Mouse (Mus musculus): ENCODE measurements around the gene Krtap5-2. TPM values are rescaled to one million over a fixed set of nuclear protein-coding genes. Genes with fewer than 3 reads are reported as not detected.
"Not testable (repeated sequence)": the region's sequence is repeated elsewhere in the genome, so short reads cannot be mapped to it uniquely, and the experiment has no call there.

The Krtap5-2 gene
- polyA plus RNA-seq, 1 experiment from 2014 or later: not detected

- no peak for ATAC-seq
- Histone ChIP-seq H3K27ac (ENCODE audit: low read length) (no peak overlapping the region), H3K36me3 (ENCODE audit: control insufficient read depth, insufficient read depth) (no peaks in the 10 kb centered on the region), H3K27me3 (replicated peaks; ENCODE audit: control insufficient read depth, insufficient read depth, low read length) (no peaks in the 10 kb centered on the region), H3K9me3 (ENCODE audit: control insufficient read depth, low read length) (no peaks in the 10 kb centered on the region), H3K4me2 (ENCODE audit: low read length) (no peak overlapping the region), H3K4me3 (replicated peaks; ENCODE audit: low read length) (no peak overlapping the region), H3K4me1 (replicated peaks; ENCODE audit: control insufficient read depth, insufficient read depth, low read length) (no peaks in the 10 kb centered on the region), H3K9ac (replicated peaks; ENCODE audit: low read depth, low read length) (no peak overlapping the region)
- 47% methylated on average over 1 of the region's 1 CpGs for WGBS
Measured at GRCm38 (mm10) chr7:142181021-142181420, 5.2 kb upstream of the Krtap5-2 start.

DNA sequence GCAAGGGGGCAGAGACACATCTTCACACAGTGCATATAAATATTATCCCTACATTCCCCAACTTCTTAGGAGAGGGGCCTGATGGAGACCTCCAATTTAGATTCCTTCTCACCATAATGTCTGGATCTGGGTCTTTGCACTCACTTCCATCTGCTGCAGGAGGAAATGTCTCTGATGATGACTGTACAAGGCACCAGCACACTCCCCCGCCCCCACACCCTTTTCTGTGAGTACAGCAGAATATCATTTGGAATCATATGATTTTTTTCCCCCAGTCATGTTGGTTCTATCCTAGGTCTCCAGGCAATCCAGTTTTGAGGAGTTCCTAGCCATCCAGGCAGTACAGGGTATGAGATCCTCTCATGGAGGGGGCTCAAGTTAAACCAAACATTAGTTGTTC is 2.9 kb upstream of the Krtap5-2 start:
- Histone ChIP-seq H3K27me3 (replicated peaks; ENCODE audit: control insufficient read depth, insufficient read depth, low read length) (no peaks in the 10 kb centered on the region), H3K4me3 (replicated peaks; ENCODE audit: low read length) (no peak overlapping the region), H3K9me3 (ENCODE audit: control insufficient read depth, low read length) (no peaks in the 10 kb centered on the region), H3K4me2 (ENCODE audit: low read length) (no peak overlapping the region), H3K36me3 (ENCODE audit: control insufficient read depth, insufficient read depth) (no peaks in the 10 kb centered on the region), H3K9ac (replicated peaks; ENCODE audit: low read depth, low read length) (no peak overlapping the region), H3K27ac (ENCODE audit: low read length) (no peak overlapping the region), H3K4me1 (replicated peaks; ENCODE audit: control insufficient read depth, insufficient read depth, low read length) (no peaks in the 10 kb centered on the region)
- WGBS: 79% methylated on average over 1 of the region's 1 CpGs
- ATAC-seq: no peak

DNA sequence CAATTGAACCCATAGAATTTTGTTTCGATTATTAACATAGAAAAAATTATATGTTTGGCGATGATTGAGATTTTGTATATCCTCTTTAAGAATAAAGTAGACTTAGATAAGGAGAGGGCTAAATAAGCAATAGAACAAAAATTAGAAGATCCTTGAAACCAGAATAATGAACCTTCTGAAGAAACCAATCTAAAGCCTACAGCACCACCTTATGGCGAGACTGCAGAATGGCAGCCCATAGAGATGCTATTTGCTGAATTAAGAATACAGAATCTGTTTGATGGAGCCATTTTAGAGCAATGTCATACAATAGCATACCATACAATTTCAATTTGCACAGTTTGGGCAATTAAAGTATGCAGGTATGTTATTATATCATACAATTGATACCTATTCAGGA is 6.0 kb downstream of the Krtap5-2 start:
- Histone ChIP-seq H3K9ac (replicated peaks; ENCODE audit: low read depth, low read length) (no peak overlapping the region), H3K36me3 (ENCODE audit: control insufficient read depth, insufficient read depth) (no peaks in the 10 kb centered on the region), H3K27me3 (replicated peaks; ENCODE audit: control insufficient read depth, insufficient read depth, low read length) (no peaks in the 10 kb centered on the region), H3K9me3 (ENCODE audit: control insufficient read depth, low read length) (no peaks in the 10 kb centered on the region), H3K4me3 (replicated peaks; ENCODE audit: low read length) (no peak overlapping the region), H3K4me1 (replicated peaks; ENCODE audit: control insufficient read depth, insufficient read depth, low read length) (no peaks in the 10 kb centered on the region), H3K27ac (ENCODE audit: low read length) (no peak overlapping the region), H3K4me2 (ENCODE audit: low read length) (no peak overlapping the region)
- 51% methylated on average over 3 of the region's 3 CpGs for WGBS
- no peak for ATAC-seq

DNA sequence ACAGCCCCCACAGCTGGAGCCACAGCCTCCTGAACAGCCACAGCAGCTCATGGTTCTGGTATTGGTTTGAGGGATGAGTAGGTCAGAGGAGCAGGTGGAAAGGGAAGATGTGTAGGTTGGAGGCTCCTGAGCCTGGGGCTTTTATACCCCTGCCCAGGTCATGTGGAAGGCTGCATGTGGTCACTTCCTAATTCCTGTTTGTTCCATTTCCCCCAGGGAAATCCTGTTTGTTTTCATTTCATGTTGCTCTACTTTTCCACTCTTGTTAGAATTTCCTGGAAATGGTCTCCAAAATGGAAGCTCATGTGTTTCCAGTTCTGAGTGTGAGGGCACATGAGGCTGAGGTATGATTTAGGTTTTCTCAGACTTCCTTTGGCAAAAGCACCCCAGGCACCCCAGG is 10.2 kb downstream of the Krtap5-2 start, which contains the start of gene Gm4553:
Gene Gm4553, minus strand, starts transcription at position 101 of the 400 bp plus-strand sequence.
- not testable (repeated sequence) for H3K9me3 ChIP-seq (ENCODE audit: control insufficient read depth, low read length); H3K27me3 ChIP-seq (replicated peaks; ENCODE audit: control insufficient read depth, insufficient read depth, low read length); ATAC-seq; H3K9ac ChIP-seq (replicated peaks; ENCODE audit: low read depth, low read length); H3K4me1 ChIP-seq (replicated peaks; ENCODE audit: control insufficient read depth, insufficient read depth, low read length); H3K36me3 ChIP-seq (ENCODE audit: control insufficient read depth, insufficient read depth); H3K27ac ChIP-seq (ENCODE audit: low read length); H3K4me2 ChIP-seq (ENCODE audit: low read length); H3K4me3 ChIP-seq (replicated peaks; ENCODE audit: low read length)

DNA sequence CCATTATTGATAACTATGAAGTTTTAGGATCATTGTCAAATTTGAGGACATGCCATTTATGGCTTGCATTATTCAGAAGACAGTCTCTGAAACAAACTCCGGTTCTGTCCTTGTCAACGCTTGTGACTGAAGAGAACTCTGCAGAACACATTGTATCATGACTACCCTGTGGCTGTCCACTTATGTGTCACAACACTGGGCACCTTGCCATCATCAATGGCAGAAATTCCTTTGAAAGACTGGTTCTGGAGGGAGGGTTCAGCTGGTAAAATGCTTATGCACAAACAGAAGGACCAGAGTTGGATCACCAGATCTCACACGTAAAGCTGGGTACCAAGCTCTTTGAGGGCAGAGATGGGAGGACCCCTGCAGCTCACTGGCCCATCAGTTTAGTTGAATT is 16.4 kb downstream of the Krtap5-2 start:
- WGBS: 95% methylated on average over 3 of the region's 3 CpGs
- H3K9me3 ChIP-seq (ENCODE audit: control insufficient read depth, low read length): no peaks in the 10 kb centered on the region
- no peaks in the 10 kb centered on the region for H3K36me3 ChIP-seq (ENCODE audit: control insufficient read depth, insufficient read depth)
- ATAC-seq: no peak
- no peak overlapping the region for H3K4me2 ChIP-seq (ENCODE audit: low read length)
- H3K9ac ChIP-seq (replicated peaks; ENCODE audit: low read depth, low read length): no peak overlapping the region
- H3K27ac ChIP-seq (ENCODE audit: low read length): no peak overlapping the region
- H3K4me1 ChIP-seq (replicated peaks; ENCODE audit: control insufficient read depth, insufficient read depth, low read length): no peaks in the 10 kb centered on the region
- no peak overlapping the region for H3K4me3 ChIP-seq (replicated peaks; ENCODE audit: low read length)
- H3K27me3 ChIP-seq (replicated peaks; ENCODE audit: control insufficient read depth, insufficient read depth, low read length): no peaks in the 10 kb centered on the region

GRCm38 (mm10) chr7:142157013-142157412 is 18.8 kb downstream of the Krtap5-2 start, which contains the start of gene Gm29735:
TSS of gene Gm29735 (minus strand) at chr7:142157113.
- not testable (repeated sequence) for H3K9ac ChIP-seq (replicated peaks; ENCODE audit: low read depth, low read length); H3K4me2 ChIP-seq (ENCODE audit: low read length); H3K4me3 ChIP-seq (replicated peaks; ENCODE audit: low read length); ATAC-seq; H3K27me3 ChIP-seq (replicated peaks; ENCODE audit: control insufficient read depth, insufficient read depth, low read length); H3K36me3 ChIP-seq (ENCODE audit: control insufficient read depth, insufficient read depth); H3K9me3 ChIP-seq (ENCODE audit: control insufficient read depth, low read length); H3K27ac ChIP-seq (ENCODE audit: low read length); H3K4me1 ChIP-seq (replicated peaks; ENCODE audit: control insufficient read depth, insufficient read depth, low read length)
- 58% methylated on average over 2 of the region's 2 CpGs for WGBS

GRCm38 (mm10) chr7:142155308-142155707 is 20.5 kb downstream of the Krtap5-2 start:
- H3K4me2 ChIP-seq (ENCODE audit: low read length): no peak overlapping the region
- no peak overlapping the region for H3K9ac ChIP-seq (replicated peaks; ENCODE audit: low read depth, low read length)
- H3K27ac ChIP-seq (ENCODE audit: low read length): no peak overlapping the region
- ATAC-seq: no peak
- H3K36me3 ChIP-seq (ENCODE audit: control insufficient read depth, insufficient read depth): no peaks in the 10 kb centered on the region
- no peaks in the 10 kb centered on the region for H3K9me3 ChIP-seq (ENCODE audit: control insufficient read depth, low read length)
- no peak overlapping the region for H3K4me3 ChIP-seq (replicated peaks; ENCODE audit: low read length)
- 36% methylated on average over 1 of the region's 1 CpGs for WGBS
- H3K4me1 ChIP-seq (replicated peaks; ENCODE audit: control insufficient read depth, insufficient read depth, low read length): no peaks in the 10 kb centered on the region
- H3K27me3 ChIP-seq (replicated peaks; ENCODE audit: control insufficient read depth, insufficient read depth, low read length): no peaks in the 10 kb centered on the region

DNA sequence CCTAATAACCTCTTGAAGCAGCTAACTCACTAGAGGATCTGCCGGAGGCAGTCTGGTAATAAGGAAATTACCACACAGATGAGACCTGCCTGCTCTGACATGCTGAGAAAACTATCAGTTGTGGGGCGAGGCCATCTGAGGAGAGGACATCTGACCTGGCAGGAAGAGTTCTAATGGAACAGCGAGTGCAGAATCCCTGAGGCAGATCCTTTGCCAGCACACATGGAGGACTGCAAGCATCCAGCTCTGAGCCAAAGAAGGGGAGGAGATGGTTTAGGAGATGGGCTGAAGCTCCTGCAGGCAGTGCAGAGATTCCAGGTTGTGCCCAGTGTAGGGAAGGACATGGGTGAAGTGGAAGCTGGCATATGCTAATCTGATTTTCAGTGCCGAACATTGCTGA is 23.6 kb downstream of the Krtap5-2 start:
- Histone ChIP-seq H3K4me3 (replicated peaks; ENCODE audit: low read length) (no peak overlapping the region), H3K9me3 (ENCODE audit: control insufficient read depth, low read length) (no peaks in the 10 kb centered on the region), H3K4me1 (replicated peaks; ENCODE audit: control insufficient read depth, insufficient read depth, low read length) (no peaks in the 10 kb centered on the region), H3K27ac (ENCODE audit: low read length) (no peak overlapping the region), H3K4me2 (ENCODE audit: low read length) (no peak overlapping the region), H3K27me3 (replicated peaks; ENCODE audit: control insufficient read depth, insufficient read depth, low read length) (no peaks in the 10 kb centered on the region), H3K9ac (replicated peaks; ENCODE audit: low read depth, low read length) (no peak overlapping the region), H3K36me3 (ENCODE audit: control insufficient read depth, insufficient read depth) (no peaks in the 10 kb centered on the region)
- 88% methylated on average over 4 of the region's 4 CpGs for WGBS
- no peak for ATAC-seq

DNA sequence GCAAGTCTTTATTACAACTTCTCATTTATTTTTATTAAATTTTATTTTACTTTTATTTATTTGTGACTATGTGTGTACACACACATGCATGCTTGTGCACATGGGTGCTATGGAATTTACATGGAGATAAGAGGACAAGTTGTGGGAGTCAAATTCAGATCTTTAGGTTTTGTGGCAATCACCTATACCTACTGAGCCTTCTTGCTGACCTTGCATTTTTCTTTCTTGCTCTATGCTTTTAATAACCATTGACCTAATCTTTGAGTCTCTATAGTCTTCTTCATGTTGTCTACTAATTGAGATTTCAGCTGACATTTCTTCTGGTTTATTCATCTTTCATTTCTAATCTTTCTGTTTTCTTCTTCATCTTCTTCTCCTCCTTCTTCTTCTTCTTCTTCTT is 27.2 kb downstream of the Krtap5-2 start:
- no peaks in the 10 kb centered on the region for H3K4me1 ChIP-seq (replicated peaks; ENCODE audit: control insufficient read depth, insufficient read depth, low read length)
- no peaks in the 10 kb centered on the region for H3K9me3 ChIP-seq (ENCODE audit: control insufficient read depth, low read length)
- no peaks in the 10 kb centered on the region for H3K36me3 ChIP-seq (ENCODE audit: control insufficient read depth, insufficient read depth)
- H3K4me3 ChIP-seq (replicated peaks; ENCODE audit: low read length): no peak overlapping the region
- H3K27ac ChIP-seq (ENCODE audit: low read length): no peak overlapping the region
- ATAC-seq: no peak
- H3K4me2 ChIP-seq (ENCODE audit: low read length): no peak overlapping the region
- H3K27me3 ChIP-seq (replicated peaks; ENCODE audit: control insufficient read depth, insufficient read depth, low read length): no peaks in the 10 kb centered on the region
- H3K9ac ChIP-seq (replicated peaks; ENCODE audit: low read depth, low read length): no peak overlapping the region

DNA sequence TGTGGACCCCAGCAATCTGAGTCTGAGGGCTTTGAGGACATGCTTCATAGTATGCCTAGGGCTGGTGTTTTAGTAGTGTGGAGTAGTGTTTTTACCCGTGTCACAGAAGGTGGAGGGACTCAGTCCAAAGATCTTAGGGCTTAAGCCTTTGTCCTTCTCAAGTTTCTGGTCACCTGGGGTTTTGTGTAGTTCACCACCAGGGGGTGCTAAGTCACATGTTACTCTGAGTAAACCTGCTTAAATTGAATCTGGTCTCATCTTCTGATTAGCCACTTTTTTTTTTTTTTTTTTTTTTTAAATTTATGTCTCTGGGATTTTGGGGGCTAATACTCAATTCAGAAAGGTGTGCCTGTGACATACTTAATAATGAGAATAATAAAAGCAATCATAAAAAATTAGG is 29.8 kb downstream of the Krtap5-2 start:
- 0% methylated on average over 1 of the region's 1 CpGs for WGBS
- Histone ChIP-seq H3K27me3 (replicated peaks; ENCODE audit: control insufficient read depth, insufficient read depth, low read length) (no peaks in the 10 kb centered on the region), H3K4me1 (replicated peaks; ENCODE audit: control insufficient read depth, insufficient read depth, low read length) (no peaks in the 10 kb centered on the region), H3K4me3 (replicated peaks; ENCODE audit: low read length) (no peak overlapping the region), H3K27ac (ENCODE audit: low read length) (no peak overlapping the region), H3K9ac (replicated peaks; ENCODE audit: low read depth, low read length) (no peak overlapping the region), H3K36me3 (ENCODE audit: control insufficient read depth, insufficient read depth) (no peaks in the 10 kb centered on the region), H3K4me2 (ENCODE audit: low read length) (no peak overlapping the region), H3K9me3 (ENCODE audit: control insufficient read depth, low read length) (no peaks in the 10 kb centered on the region)
- ATAC-seq: no peak
